Mouse (Mus musculus) colon, adult 2 months (tissue): ENCODE data around the gene Sh2d1a. TPM values are rescaled to one million over a fixed set of nuclear protein-coding genes. Genes with fewer than 3 reads are reported as not detected.

ENCODE experiments used
- polyA plus RNA-seq: library from polyadenylated mRNA; depleted of rRNA; stranded (reverse); fragments of >200 nt; gene quantifications from 2 replicates; pipeline ENCODE4 v1.2.3, GENCODE M21; 2012; rRNA removed

Gene Sh2d1a
- not detected in 2 replicates for polyA plus RNA-seq

GRCm38 (mm10) chrX:42502291-42503043 is at the start of gene Sh2d1a:
Gene Sh2d1a, plus strand, starts transcription at chrX:42502453.

GRCm38 (mm10) chrX:42489446-42489845 is 12.8 kb upstream of the Sh2d1a start, which contains the start of gene Tex13c2:
Gene Tex13c2, plus strand, starts transcription at chrX:42489691.

Other genes with a start within 250 kb of the Sh2d1a start
- gene Tex13c2, start 12.8 kb upstream of the Sh2d1a start, polyA plus RNA-seq = not detected in 2 replicates